Mouse (Mus musculus) megakaryocyte, embryonic 14.5 days (primary cell): ENCODE data around the gene Cyb5d1.
"Not testable (repeated sequence)": the region's sequence is repeated elsewhere in the genome, so short reads cannot be mapped to it uniquely, and the experiment has no call there.

Experiments used
- FLI1 ChIP-seq: IDR thresholded peaks from 2 replicates; pipeline ENCODE4 v1.6.1; 2012; ENCODE audit warnings: low read length, inconsistent platforms, mixed read lengths
- GATA1 ChIP-seq: IDR thresholded peaks from 3 replicates; pipeline ENCODE4 v1.6.1; 2012; ENCODE audit warnings: mixed read lengths, low read length, inconsistent platforms, borderline replicate concordance

DNA sequence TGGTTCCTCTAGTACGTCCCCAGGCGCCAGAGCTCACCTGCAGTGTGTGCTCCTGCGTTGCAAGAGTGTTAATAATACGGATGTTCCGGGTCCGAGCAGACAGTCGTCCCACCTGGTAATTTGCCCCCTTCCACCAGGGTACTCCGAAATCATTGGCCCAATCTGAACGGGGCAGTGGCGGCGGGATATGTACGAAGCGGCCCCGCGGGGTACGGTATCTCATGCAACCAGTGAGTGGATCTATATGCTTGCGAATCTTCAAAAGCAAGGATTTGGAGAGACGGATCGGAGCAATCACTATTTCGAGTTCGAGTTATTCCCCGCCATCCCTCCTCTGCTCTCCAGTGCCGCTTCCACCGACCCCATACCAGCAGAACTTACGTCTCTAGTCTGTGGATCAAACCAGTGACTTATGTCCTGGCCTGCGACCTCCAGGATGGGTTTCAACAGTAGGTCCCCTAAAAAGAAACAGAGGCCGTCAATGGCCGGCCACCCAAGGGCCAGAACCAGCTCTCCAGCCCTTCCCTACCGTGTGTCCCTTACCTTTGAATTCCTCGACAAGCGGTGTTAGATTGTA is 752 bp downstream of the Cyb5d1 start:
- TF ChIP-seq GATA1, FLI1: not testable (repeated sequence)
